Mouse (Mus musculus): Measurements from ENCODE around the gene Npdc1. TPM values are rescaled to one million over a fixed set of nuclear protein-coding genes. Genes with fewer than 3 reads are reported as not detected.

Gene Npdc1
- polyA plus RNA-seq, 1 experiment, result 13.6 TPM

DNA sequence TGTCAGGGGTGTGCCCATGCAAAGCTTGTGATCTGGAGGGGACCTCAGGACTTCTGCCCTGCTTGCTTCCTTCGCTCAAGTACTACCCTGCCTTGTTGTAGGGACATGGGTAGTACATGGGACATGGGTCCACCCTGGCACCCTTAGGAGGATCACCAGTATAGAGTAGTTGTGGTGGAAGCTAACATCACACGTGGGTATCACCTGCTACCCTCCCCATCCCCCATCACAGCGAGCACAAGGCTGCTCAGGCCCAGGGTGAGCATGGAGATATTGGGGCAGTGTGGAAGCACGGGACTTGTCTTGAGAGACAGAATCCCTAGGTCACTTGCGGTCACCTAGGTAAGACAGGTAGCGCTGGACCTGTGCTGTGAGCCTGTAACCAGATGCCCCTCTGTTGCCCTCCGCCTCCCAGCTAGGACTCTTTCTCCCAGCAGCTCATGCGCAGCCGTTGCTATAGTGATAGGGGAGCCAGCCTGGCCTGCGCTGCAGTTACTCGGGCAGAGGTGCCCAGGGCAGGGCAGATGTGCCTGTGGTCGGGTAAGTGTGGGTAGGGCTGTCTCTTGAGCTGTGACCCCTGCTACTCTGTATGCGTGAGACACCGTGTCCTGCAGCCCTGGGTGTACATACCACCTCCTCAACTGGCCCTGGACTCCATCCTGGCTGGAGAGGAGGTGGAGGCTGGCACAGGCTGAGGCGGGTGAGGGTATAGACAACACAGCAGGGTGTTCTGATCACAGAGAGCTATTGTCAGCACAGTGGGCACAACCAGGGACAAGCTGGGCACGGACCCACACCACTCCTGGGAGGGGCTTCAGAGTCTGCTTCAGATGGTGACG, 31.5 kb downstream of the Npdc1 start:
- H3K36me3 ChIP-seq (ENCODE audit: control insufficient read depth, insufficient read depth, low read length), result no peaks in the 10 kb centered on the region
- TF ChIP-seq CTCF (IDR thresholded peaks at IDR 0.05; ENCODE audit: control insufficient read depth, insufficient read depth, insufficient replicate concordance, low read depth, low read length) (no peak), POLR2A (IDR thresholded peaks at IDR 0.05; ENCODE audit: control insufficient read depth, low read depth, low read length) (no peak)
- no peak overlapping the region for H3K27ac ChIP-seq (ENCODE audit: control insufficient read depth, insufficient read depth, low read depth, low read length)
- H3K27me3 ChIP-seq (ENCODE audit: control insufficient read depth, insufficient read depth, low read length), result no peaks in the 10 kb centered on the region
- no peak overlapping the region for H3K4me3 ChIP-seq (ENCODE audit: control insufficient read depth, low read depth, low read length)
- H3K4me1 ChIP-seq (ENCODE audit: control insufficient read depth, insufficient read depth, low read length), result peaks cover 6% of the 10 kb centered on the region

DNA sequence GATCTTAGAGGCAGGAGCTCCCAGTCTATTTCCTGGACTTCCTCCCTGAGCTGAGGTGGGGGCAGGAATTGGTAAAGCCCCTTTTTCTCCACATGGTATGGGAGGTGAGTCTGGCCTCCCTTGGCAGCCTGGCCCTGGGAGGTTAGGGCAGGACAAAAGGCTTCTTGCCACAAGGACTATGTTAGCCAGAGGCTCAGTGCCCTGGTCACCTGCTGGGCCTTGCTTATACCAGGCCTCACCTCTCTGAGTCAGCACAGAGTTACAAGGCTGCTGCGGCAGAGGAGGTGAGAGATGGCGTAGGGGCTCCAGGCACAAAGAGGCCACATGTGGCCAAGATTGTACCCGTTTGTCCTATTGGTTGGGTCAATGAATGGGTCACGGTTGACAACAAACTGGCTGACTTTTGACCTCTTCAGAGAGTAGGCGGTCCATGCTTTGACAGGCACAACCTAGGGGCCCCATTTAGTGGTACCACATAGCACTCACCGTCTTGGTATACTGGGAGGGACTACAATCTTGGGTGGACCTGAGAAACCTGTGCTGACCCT, 32.2 kb downstream of the Npdc1 start:
- Histone ChIP-seq H3K4me1 (ENCODE audit: control insufficient read depth, insufficient read depth, low read length) (peaks cover 6% of the 10 kb centered on the region), H3K27ac (ENCODE audit: control insufficient read depth, insufficient read depth, low read depth, low read length) (no peak overlapping the region), H3K4me3 (ENCODE audit: control insufficient read depth, low read depth, low read length) (no peak overlapping the region), H3K36me3 (ENCODE audit: control insufficient read depth, insufficient read depth, low read length) (no peaks in the 10 kb centered on the region), H3K27me3 (ENCODE audit: control insufficient read depth, insufficient read depth, low read length) (no peaks in the 10 kb centered on the region)
- no peak for TF ChIP-seq CTCF (IDR thresholded peaks at IDR 0.05; ENCODE audit: control insufficient read depth, insufficient read depth, insufficient replicate concordance, low read depth, low read length)
- no peak for TF ChIP-seq POLR2A (IDR thresholded peaks at IDR 0.05; ENCODE audit: control insufficient read depth, low read depth, low read length)

DNA sequence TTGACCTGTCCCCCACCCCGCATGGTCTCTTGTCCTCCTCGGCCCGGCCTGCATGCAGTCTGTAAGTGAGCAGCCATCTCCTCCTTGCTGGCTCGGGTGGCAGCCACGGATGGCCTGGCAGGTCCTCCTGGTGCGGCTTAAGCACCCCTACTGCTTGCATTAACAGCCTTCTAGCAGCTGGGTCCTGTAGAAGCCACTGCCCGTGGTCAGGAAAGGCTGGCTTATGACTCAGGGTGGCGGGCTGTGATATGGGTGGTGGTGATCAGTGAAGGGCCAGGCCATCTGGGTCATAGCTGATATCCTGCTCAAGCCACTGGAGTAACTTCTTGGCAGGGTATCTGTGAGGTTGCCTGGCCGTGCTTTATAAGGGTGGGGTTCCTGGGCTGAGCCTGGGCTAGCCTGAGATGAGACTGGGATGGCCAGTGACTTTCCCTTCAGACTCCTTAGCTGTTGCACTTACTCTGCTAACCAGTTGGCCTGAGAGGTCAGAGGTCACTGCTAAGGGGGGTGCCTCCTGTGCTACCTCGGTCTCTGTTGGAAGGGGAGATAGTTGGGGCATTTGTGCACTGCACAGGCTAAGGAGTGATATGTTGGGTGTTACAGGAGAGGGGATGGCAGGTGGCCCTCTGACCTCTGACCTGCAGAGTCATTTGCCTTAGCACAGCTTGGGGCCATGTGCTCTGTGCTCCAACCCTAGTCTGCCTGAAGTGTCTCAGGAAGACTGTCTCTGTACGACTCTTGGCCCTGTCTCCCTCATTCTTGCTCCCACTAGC, 33.4 kb downstream of the Npdc1 start:
- TF ChIP-seq POLR2A (IDR thresholded peaks at IDR 0.05; ENCODE audit: control insufficient read depth, low read depth, low read length) (no peak), CTCF (IDR thresholded peaks at IDR 0.05; ENCODE audit: control insufficient read depth, insufficient read depth, insufficient replicate concordance, low read depth, low read length) (no peak)
- H3K27ac ChIP-seq (ENCODE audit: control insufficient read depth, insufficient read depth, low read depth, low read length), result no peak overlapping the region
- peaks cover 6% of the 10 kb centered on the region for H3K4me1 ChIP-seq (ENCODE audit: control insufficient read depth, insufficient read depth, low read length)
- no peaks in the 10 kb centered on the region for H3K36me3 ChIP-seq (ENCODE audit: control insufficient read depth, insufficient read depth, low read length)
- no peak overlapping the region for H3K4me3 ChIP-seq (ENCODE audit: control insufficient read depth, low read depth, low read length)
- no peaks in the 10 kb centered on the region for H3K27me3 ChIP-seq (ENCODE audit: control insufficient read depth, insufficient read depth, low read length)

DNA sequence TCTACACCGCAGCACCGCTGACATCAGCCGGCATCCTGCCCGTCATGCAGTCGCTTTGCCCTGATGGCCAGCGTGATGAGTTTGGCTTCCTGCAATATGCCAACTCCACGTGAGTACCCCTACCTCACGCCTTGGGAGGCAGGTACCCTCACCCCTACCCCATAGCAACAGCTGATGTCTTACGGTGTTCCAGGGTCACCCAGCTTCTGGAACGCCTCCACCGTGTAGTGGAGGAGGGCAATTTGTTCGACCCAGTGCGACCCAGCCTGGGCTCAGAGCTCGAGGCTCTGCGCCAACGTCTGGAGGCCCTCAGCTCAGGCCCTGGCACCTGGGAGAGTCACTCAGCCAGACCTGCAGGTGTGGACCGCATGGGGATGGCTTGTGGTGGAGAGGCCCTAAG, 34.0 kb downstream of the Npdc1 start:
- TF ChIP-seq POLR2A (IDR thresholded peaks at IDR 0.05; ENCODE audit: control insufficient read depth, low read depth, low read length), result no peak
- TF ChIP-seq CTCF (IDR thresholded peaks at IDR 0.05; ENCODE audit: control insufficient read depth, insufficient read depth, insufficient replicate concordance, low read depth, low read length), result no peak
- Histone ChIP-seq H3K27me3 (ENCODE audit: control insufficient read depth, insufficient read depth, low read length) (no peaks in the 10 kb centered on the region), H3K27ac (ENCODE audit: control insufficient read depth, insufficient read depth, low read depth, low read length) (no peak overlapping the region), H3K36me3 (ENCODE audit: control insufficient read depth, insufficient read depth, low read length) (no peaks in the 10 kb centered on the region), H3K4me1 (ENCODE audit: control insufficient read depth, insufficient read depth, low read length) (peaks cover 6% of the 10 kb centered on the region), H3K4me3 (ENCODE audit: control insufficient read depth, low read depth, low read length) (no peak overlapping the region)

DNA sequence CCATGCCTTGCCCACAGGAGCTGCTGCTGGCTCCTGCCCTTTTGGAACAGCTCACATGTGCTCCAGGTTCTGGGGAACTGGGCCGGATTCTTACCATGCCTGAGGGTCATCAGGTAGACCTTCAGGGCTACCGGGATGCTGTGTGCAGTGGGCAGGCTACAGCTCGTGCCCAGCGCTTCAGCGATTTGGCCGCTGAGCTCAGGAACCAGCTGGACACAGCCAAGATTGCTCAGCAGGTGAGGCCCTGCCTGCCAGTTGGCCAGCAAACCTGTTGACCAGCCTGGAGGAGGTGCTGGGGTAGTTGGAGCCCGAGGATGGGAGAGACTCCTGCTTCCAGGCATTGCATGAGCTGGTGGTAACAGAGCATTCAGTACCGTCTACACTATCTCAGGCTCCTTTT, 35.1 kb downstream of the Npdc1 start:
- no peak for TF ChIP-seq CTCF (IDR thresholded peaks at IDR 0.05; ENCODE audit: control insufficient read depth, insufficient read depth, insufficient replicate concordance, low read depth, low read length)
- no peak for TF ChIP-seq POLR2A (IDR thresholded peaks at IDR 0.05; ENCODE audit: control insufficient read depth, low read depth, low read length)
- H3K4me1 ChIP-seq (ENCODE audit: control insufficient read depth, insufficient read depth, low read length), result peaks cover under 1% of the 10 kb centered on the region; the same call in 1 of the 2 replicates
- no peak overlapping the region for H3K4me3 ChIP-seq (ENCODE audit: control insufficient read depth, low read depth, low read length)
- H3K36me3 ChIP-seq (ENCODE audit: control insufficient read depth, insufficient read depth, low read length), result no peaks in the 10 kb centered on the region
- no peak overlapping the region for H3K27ac ChIP-seq (ENCODE audit: control insufficient read depth, insufficient read depth, low read depth, low read length)
- no peaks in the 10 kb centered on the region for H3K27me3 ChIP-seq (ENCODE audit: control insufficient read depth, insufficient read depth, low read length)

DNA sequence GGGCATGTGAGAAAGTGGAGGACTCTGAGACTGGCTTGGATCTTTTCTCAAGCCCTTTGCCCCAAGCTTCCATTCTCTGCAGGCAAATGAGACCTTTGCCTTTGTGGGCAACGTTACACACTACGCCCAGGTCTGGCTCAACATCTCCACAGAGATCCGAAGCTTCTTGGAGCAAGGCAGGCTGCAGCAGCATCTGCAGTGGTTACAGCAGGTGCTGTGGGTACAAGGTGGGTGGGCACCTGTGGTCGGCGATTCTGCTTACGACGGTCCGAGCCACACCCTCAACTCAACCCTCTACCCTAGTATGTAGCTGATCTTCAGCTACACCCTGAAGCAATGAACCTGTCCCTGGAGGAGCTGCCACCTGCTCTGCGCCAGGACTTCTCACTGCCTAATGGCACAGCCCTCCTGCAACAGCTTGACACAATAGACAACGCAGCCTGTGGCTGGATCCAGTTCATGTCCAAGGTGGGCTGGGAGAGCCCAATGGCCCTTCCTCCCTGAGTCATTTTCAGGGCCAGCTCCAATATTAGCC, 37.2 kb downstream of the Npdc1 start:
- Histone ChIP-seq H3K4me3 (ENCODE audit: control insufficient read depth, low read depth, low read length) (no peak overlapping the region), H3K27me3 (ENCODE audit: control insufficient read depth, insufficient read depth, low read length) (no peaks in the 10 kb centered on the region), H3K27ac (ENCODE audit: control insufficient read depth, insufficient read depth, low read depth, low read length) (no peak overlapping the region), H3K4me1 (ENCODE audit: control insufficient read depth, insufficient read depth, low read length) (no peaks in the 10 kb centered on the region), H3K36me3 (ENCODE audit: control insufficient read depth, insufficient read depth, low read length) (no peaks in the 10 kb centered on the region)
- TF ChIP-seq CTCF (IDR thresholded peaks at IDR 0.05; ENCODE audit: control insufficient read depth, insufficient read depth, insufficient replicate concordance, low read depth, low read length) (no peak), POLR2A (IDR thresholded peaks at IDR 0.05; ENCODE audit: control insufficient read depth, low read depth, low read length) (no peak)

DNA sequence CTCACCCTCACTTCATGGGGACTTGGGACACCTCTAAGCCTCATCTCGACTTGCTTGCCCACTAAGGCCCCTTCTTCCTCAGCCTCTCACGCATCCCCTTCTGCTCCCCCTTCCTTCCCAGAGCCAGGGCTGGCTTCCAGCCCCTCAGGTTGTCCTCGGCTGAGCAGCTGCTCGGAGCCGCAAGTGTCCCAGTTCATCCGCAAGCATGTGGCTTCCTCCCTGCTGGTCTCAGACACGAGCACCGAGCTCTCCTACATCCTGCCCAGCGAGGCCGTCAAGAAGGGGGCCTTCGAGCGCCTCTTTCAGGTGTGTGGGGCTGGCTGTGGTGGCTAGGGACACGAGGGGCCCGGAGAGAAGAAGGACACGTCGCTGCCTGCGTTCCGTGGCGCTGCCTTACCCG, 41.9 kb downstream of the Npdc1 start:
- no peaks in the 10 kb centered on the region for H3K36me3 ChIP-seq (ENCODE audit: control insufficient read depth, insufficient read depth, low read length)
- H3K27ac ChIP-seq (ENCODE audit: control insufficient read depth, insufficient read depth, low read depth, low read length), result no peak overlapping the region
- H3K27me3 ChIP-seq (ENCODE audit: control insufficient read depth, insufficient read depth, low read length), result no peaks in the 10 kb centered on the region
- no peak overlapping the region for H3K4me3 ChIP-seq (ENCODE audit: control insufficient read depth, low read depth, low read length)
- TF ChIP-seq CTCF (IDR thresholded peaks at IDR 0.05; ENCODE audit: control insufficient read depth, insufficient read depth, insufficient replicate concordance, low read depth, low read length) (no peak), POLR2A (IDR thresholded peaks at IDR 0.05; ENCODE audit: control insufficient read depth, low read depth, low read length) (no peak)
- H3K4me1 ChIP-seq (ENCODE audit: control insufficient read depth, insufficient read depth, low read length), result no peaks in the 10 kb centered on the region

All from testis, adult 2 months (tissue).